Mouse (Mus musculus): Measurements from ENCODE around the gene Map3k7cl.

Map3k7cl gene

GRCm38 (mm10) chr16:87587843-87588242 lies 34.7 kb downstream of the Map3k7cl start:
- DNase-seq (ENCODE audit: low spot score), result no peak

- no peak for DNase-seq (ENCODE audit: low spot score)
Observed at GRCm38 (mm10) chr16:87594145-87594544, 41.0 kb downstream of the Map3k7cl start.

DNA sequence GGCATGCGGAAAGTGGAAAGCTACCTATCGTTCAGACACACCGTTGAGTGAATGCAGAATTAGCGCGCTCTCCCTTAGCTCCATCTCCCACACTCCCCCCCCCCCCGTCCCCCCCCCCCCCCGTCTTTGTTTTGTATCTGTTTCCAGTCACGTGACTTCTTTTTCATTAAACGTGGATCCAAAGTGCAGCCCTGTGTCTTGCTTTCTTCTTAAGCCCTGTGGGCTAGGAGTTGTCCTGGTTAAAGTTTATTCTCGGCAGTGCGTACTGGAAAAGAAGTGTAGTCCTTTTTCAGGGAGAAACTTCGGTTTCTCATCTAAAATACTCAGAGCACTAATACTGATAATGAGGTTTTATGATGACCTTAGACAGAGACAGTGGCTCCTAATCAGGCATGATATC lies 42.0 kb downstream of the Map3k7cl start:
- DNase-seq (ENCODE audit: low spot score), result no peak

DNA sequence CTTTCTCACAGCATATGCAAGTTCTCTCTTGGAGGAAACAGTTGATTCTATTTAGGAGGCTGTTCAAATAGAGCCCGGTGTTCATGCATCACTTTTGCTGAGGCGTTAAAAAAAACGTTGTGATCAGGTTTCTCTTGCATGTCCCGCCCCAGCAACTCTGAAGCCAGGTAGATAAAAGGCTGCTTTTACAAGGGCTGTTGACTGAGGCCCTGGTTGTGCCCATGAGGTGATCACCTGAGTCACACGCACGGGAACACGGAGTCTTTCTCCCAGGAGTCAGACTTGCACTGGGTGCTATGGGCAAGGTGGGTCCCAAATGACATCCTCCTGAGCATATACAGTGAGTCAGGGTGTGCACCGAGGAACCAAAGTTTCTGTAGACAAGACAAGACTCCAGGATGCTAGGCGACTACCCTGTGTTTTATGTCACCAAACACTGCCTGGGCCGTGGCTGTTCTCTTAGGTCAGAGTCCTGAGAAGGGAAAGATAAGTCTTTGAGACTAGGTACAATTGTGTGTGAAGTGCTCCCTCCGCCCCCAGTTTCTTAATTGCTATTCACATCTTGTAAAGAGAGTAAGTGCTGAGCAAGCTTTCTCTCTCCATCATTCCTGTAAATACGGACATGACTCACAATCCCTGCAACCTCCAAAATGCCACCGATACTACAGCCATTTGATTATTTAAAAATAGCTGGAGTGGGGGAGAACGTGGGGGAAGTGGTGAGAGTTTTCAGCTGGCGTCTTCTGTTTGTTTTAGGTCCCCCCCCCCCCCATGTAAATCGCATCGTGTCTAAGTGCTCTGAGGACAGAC lies 49.8 kb downstream of the Map3k7cl start:
- DNase-seq (ENCODE audit: low spot score), result no peak

GRCm38 (mm10) chr16:87604002-87604401 lies 50.9 kb downstream of the Map3k7cl start:
- no peak for DNase-seq (ENCODE audit: low spot score)

DNA sequence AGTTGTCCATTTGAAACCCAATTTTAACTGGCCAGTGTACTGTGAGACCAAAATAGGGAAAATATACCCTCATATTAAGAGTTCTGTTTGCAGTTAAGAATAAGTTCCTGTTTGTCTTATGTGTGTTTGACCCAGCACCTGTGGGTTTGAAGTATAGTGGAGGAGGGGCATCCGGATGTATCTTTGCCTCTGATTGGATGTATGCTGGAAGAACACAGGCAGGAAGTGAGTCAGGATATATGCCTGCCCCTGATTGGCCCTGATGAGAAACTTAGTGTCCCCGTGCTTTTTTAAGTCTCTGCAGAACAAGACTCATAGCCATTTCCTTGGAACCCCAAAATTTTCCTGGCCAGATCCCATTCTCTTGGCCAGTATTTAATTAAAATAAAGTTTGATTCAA lies 51.8 kb downstream of the Map3k7cl start:
- no peak for DNase-seq (ENCODE audit: low spot score)

- no peak for DNase-seq (ENCODE audit: low spot score)
Observed at GRCm38 (mm10) chr16:87607383-87607782, 54.3 kb downstream of the Map3k7cl start.

DNA sequence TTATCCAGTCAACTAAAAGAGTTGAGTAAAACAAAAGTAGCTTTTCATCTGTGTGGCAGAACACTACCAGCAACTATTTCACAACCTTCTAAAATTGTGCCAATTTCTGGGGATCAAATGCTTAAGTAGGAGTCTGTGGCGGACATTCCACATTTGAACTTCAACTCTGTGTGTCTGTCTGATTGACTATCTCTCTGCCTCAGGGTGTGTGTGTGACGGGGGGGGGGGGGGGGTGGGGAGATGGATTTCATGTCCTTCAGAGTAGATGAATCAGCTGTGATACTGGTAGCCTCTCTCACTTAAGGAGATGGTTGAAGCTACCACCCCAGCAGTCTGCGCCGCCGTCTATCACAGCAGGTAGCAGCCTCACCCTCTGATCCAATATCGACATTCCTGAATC lies 54.8 kb downstream of the Map3k7cl start:
- DNase-seq (ENCODE audit: low spot score), result no peak

DNA sequence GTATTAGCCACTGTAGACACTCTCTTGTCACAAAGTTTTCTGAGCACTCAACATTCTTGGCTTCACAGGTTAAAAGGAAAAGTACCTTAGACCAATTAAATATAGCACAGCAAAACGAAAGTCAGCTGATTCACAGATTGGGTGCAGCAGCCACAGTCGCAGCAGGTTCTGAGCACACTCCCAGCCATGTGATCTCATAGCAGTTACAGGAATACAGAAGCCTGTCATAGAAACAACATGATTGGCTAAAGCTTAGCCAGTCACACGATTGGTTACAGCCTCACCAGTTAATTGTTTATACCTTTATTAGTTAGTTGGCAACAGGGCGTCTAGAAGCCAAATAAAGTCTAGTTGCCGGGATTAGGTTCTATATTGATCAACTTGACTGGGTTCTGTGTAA lies 57.0 kb downstream of the Map3k7cl start:
- DNase-seq (ENCODE audit: low spot score), result no peak

GRCm38 (mm10) chr16:87610556-87611295 lies 57.6 kb downstream of the Map3k7cl start:
- no peak for DNase-seq (ENCODE audit: low spot score)

DNA sequence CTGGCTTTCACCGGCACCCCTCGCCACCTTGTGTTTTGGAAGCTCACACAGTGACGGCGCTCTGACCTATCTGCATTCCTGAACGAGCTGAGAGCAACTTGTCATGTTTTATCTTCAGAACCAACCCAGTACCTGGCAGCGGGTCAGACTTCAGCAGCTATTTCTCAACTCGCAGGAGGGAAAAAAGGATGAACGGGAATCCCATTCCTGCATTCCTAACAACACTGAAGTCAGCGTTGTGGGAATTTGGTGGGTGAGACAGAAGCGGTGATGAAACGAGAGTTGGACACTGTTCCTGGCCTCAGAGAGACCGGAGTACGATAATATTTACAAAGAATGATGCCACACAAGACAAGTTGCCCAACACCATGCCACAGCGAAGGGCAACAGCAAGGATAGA lies 58.3 kb downstream of the Map3k7cl start:
- no peak for DNase-seq (ENCODE audit: low spot score)

- DNase-seq (ENCODE audit: low spot score), result no peak
Observed at GRCm38 (mm10) chr16:87612218-87612838, 59.2 kb downstream of the Map3k7cl start.

GRCm38 (mm10) chr16:87617377-87617776 lies 64.2 kb downstream of the Map3k7cl start:
- DNase-seq (ENCODE audit: low spot score), result no peak

GRCm38 (mm10) chr16:87621246-87621645 lies 68.1 kb downstream of the Map3k7cl start:
- DNase-seq (ENCODE audit: low spot score), result no peak

- no peak for DNase-seq (ENCODE audit: low spot score)
Observed at GRCm38 (mm10) chr16:87623881-87624280, 70.8 kb downstream of the Map3k7cl start.

DNA sequence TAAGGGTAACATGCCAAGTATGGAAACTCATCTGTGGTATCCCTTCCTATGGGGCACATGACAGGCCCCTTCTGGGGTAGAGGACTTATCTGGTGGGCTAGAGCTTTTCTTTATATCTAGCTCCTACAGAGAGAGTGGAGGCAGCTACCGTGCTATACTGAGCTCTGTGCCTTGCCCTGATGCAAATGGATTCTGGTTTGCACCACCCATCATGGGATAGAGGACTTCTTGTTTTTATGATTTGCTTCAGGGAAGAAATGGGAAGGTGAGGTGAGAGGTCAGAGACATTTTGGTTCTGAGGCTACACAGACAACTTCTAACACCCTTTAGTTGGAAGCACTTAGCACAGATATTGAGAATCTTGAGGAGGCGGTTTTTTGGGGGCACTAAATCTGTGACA lies 71.8 kb downstream of the Map3k7cl start:
- DNase-seq (ENCODE audit: low spot score), result no peak

- no peak for DNase-seq (ENCODE audit: low spot score)
Observed at GRCm38 (mm10) chr16:87625341-87625740, 72.2 kb downstream of the Map3k7cl start.

- DNase-seq (ENCODE audit: low spot score), result no peak
Observed at GRCm38 (mm10) chr16:87625816-87626215, 72.7 kb downstream of the Map3k7cl start.

GRCm38 (mm10) chr16:87626696-87627095 lies 73.6 kb downstream of the Map3k7cl start:
- no peak for DNase-seq (ENCODE audit: low spot score)

DNA sequence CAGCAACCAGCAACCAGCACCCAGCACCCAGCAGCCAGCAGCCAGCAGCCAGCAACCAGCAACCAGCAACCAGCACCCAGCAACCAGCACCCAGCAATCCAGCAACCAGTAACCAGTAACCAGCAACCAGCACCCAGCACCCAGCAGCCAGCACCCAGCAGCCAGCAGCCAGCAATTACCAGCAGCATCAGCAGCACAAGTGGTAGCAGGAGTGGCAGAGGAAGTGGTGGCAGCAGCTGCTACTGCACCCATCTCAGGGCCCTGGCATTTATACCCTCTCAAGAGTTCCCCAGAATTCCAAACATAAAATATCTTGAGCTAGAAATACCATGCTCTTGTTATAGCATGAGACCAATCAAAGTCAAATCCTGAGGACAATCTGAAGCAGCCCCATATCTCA lies 81.6 kb downstream of the Map3k7cl start:
- DNase-seq (ENCODE audit: low spot score), result no peak

- no peak for DNase-seq (ENCODE audit: low spot score)
Observed at GRCm38 (mm10) chr16:87635213-87635755, 82.2 kb downstream of the Map3k7cl start.

DNA sequence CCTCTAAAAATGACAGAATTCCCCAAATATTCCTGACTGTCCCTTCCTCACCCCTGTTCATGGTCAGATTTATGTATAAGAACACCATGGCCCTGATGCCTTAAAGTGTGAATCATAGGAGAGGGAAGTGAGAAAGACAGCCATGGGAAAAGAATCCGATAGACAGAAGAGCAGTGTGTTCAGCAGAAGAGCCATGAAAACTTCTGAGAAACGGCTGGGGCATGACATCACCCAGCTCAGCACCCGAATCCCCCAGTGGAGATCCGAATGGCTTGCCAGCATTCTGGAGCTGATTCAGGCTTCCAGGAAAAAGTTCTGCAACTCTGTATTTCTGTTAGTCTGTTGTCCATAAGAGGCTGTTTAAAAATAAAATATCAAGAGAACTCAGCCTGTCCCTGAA lies 82.7 kb downstream of the Map3k7cl start:
- DNase-seq (ENCODE audit: low spot score), result no peak

DNA sequence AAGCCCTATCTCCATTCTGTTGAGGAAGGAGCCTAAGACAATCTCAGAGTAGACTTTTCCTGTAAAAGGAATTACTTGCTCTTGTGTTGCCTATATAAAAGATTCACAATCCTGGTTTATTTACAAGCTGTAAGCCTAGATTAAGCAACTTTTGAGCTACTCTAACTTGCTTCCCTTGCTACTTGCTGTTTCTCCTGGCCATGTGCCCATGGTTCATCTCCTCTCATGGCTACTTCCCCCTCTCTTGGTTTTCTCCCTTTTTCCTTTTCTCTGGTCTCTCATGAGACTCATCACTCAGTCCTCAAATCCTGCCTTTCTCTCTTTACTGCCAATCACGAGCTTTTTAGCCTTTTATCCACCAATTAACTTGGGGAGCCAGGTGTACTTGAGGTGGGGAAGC lies 85.0 kb downstream of the Map3k7cl start:
- DNase-seq (ENCODE audit: low spot score), result no peak

Measured in spleen, adult 12 weeks (tissue).